Mouse (Mus musculus): Measurements from ENCODE around the gene Smagp.

DNA sequence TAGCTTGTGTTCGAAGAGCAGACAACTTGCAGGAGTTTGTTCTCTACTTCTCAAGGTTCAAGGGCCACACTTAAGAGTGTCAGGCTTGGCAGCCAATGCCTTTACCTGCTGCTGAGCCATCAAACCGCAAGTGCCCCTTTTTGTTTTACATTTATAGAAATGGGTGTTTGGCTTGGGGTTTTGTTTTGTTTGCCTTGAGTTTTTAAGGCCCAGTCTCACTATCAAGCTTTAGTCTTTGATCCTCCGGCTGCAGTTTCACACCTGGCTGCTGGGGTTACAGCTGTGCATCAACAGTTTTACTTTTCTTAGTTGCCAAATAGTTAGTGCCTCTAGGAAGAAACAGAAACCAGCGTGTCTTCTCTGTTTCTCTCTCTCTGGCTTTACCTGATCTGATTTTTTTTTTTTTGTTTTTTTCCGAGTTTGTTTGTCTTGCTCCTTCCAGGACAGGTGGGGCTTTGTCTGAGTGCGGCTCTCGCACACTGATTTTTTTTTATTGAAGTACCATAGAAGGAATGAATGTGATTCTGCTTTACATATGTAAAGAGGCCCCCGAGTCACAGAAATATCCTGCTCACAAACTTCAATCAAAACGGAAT is 38.4 kb downstream of the Smagp start:
- TF ChIP-seq CTCF (IDR thresholded peaks at IDR 0.05; ENCODE audit: insufficient read depth, low read length) (no peak), POLR2A (IDR thresholded peaks at IDR 0.05; ENCODE audit: borderline replicate concordance, extremely low read depth, low read depth, low read length) (no peak)
